Mouse (Mus musculus) cerebellum, adult 2 months (tissue): Measurements from ENCODE around the gene Dnah11. TPM values are rescaled to one million over a fixed set of nuclear protein-coding genes. Genes with fewer than 3 reads are reported as not detected.

Experiments
- DNase-seq, 2 experiments: peaks; one replicate each; pipeline ENCODE4 v3.0.0; 2021
- H3K27ac ChIP-seq: fragments of 200-500 bp; 2 replicates; pipeline ENCODE4 v1.5.1; 2012; ENCODE audit warnings: low read length, control low read depth, inconsistent platforms; ENCODE audit not compliant: insufficient read depth
- H3K27me3 ChIP-seq: fragments of 200-500 bp; 2 replicates; pipeline ENCODE4 v1.6.1; 2012; ENCODE audit warnings: inconsistent platforms, mild to moderate bottlenecking, low read length, moderate library complexity; ENCODE audit not compliant: control insufficient read depth, insufficient read depth
- H3K4me1 ChIP-seq: fragments of 200-500 bp; 2 replicates; pipeline ENCODE4 v1.6.1; 2011; ENCODE audit warnings: low read length; ENCODE audit not compliant: control insufficient read depth, insufficient read depth
- H3K4me3 ChIP-seq: fragments of 200-500 bp; replicated peaks from 2 replicates; pipeline ENCODE3; 2011; ENCODE audit warnings: mild to moderate bottlenecking, low read depth, low read length, control low read depth; ENCODE audit not compliant: insufficient read depth
- CTCF ChIP-seq: fragments of 200-500 bp; IDR thresholded peaks from 2 replicates; pipeline ENCODE4 v1.5.1; 2011; ENCODE audit warnings: low read depth, mild to moderate bottlenecking, control low read depth, low read length, moderate library complexity, borderline replicate concordance; ENCODE audit not compliant: insufficient read depth
- POLR2A ChIP-seq: fragments of 200-500 bp; IDR thresholded peaks from 2 replicates; pipeline ENCODE4 v1.6.1; 2011; ENCODE audit warnings: low read length, control low read depth, borderline replicate concordance; ENCODE audit not compliant: insufficient read depth
- WGBS: fragments of 180-500 bp; shearing (Covaris S2); methylation state at CpG from one replicate; pipeline ENCODE4 v1.1.7; 2018; 5-methylcytosine and 5-hydroxymethylcytosine counted together
- polyA plus RNA-seq: library from polyadenylated mRNA; depleted of rRNA; stranded (reverse); fragments of >200 nt; gene quantifications from 2 replicates; pipeline ENCODE4 v1.2.3, GENCODE M21; 2012

Dnah11 gene
- polyA plus RNA-seq, 1 experiment: 7.5 TPM

GRCm38 (mm10) chr12:117994938-117995337 lies 203.9 kb downstream of the Dnah11 start:
- 59% methylated on average over 9 of the region's 9 CpGs for WGBS
- TF ChIP-seq CTCF (no peak), POLR2A (no peak)
- no peaks in the 10 kb centered on the region for H3K27me3 ChIP-seq
- no peaks in the 10 kb centered on the region for H3K4me1 ChIP-seq
- no peak for DNase-seq
- H3K4me3 ChIP-seq: no peak overlapping the region
- H3K27ac ChIP-seq: no peak overlapping the region

DNA sequence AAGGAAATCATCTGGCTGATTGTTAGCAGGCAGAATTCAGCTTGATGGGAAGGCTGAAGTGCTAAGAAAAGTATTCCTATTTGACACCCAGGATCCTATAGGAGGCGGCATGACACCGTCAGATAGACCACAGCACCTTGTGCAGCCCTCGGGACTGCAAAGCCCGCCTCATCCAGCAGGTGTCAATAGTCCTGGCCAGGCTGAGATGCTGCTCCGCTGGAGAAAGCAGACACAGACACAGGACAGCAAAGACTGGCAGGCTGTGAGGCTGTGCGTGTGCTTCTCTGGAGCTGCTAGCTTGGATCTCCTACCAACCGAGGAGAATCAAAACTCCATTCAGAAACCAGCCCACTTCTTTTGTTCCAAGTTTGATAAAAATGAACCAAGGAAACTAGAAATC lies 205.3 kb downstream of the Dnah11 start:
- Histone ChIP-seq H3K27me3 (no peaks in the 10 kb centered on the region), H3K4me1 (no peaks in the 10 kb centered on the region), H3K4me3 (no peak overlapping the region), H3K27ac (no peak overlapping the region)
- DNase-seq: peak; percentile 87 to 88
- TF ChIP-seq POLR2A (no peak), CTCF (peak; percentile 100)
- 2% methylated on average over 7 of the region's 7 CpGs for WGBS

DNA sequence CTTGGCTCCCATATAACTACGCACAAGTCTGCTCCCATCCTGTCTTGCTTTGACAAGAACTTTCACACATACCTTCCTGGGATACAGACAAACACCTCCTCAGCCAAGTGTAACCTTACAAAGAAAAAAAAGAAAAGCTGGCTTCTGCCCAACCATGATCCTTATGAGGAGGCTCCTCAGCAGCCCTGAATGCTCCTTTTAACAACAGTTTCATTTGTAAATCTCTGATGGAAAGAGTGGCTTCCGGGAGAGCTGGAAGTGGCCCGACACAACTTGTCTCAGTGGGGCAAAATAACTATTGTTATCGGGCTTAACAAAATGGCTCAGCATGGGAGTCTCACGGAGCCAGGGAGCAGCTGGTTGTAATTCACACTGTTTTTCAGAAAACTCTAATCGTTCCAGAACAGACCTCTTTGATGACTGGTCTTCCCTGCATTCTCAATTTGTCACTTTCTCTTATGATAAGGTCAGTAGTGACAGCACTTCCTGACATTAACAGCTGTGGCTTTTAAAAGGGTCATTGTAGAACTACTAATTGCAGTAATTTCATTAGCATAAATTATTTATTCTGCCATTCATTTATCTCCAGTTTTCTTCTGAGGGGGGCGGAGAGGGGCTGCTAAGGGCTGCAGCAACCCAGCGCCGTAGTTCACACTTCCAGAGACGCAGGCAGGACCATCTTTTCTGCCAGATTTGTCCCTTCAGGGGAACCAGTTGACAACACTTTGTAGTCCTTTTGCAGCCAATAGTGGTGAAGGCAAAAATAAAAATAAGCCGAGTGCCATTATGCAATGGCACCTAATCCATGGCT lies 209.6 kb downstream of the Dnah11 start:
- 23% methylated on average over 11 of the region's 11 CpGs for WGBS
- Histone ChIP-seq H3K4me3 (no peak overlapping the region), H3K27ac (no peak overlapping the region), H3K4me1 (no peaks in the 10 kb centered on the region), H3K27me3 (no peaks in the 10 kb centered on the region)
- no peak for DNase-seq
- TF ChIP-seq POLR2A (no peak), CTCF (no peak)

DNA sequence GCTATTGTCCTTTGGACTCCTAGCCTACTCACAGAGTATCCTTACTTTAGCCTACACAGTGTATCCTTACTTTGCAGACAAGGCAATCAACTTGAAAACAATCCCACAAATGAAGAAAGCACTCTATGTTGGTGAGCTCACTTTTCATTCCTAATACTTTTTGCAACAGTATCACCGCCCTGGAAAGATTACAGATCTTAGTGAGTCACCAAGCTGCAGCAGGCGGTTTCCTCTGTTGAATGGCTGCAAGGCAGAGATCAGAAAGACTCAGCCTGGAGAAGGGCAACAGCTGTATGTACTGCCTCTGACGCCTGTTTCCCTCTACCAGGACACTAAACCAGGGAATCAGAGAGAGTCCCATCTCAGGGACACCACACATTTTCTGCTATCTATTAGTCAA lies 218.5 kb downstream of the Dnah11 start:
- Histone ChIP-seq H3K4me3 (no peak overlapping the region), H3K27ac (no peak overlapping the region), H3K4me1 (no peaks in the 10 kb centered on the region), H3K27me3 (no peaks in the 10 kb centered on the region)
- DNase-seq: no peak
- 82% methylated on average over 3 of the region's 3 CpGs for WGBS
- TF ChIP-seq POLR2A (no peak), CTCF (no peak)

DNA sequence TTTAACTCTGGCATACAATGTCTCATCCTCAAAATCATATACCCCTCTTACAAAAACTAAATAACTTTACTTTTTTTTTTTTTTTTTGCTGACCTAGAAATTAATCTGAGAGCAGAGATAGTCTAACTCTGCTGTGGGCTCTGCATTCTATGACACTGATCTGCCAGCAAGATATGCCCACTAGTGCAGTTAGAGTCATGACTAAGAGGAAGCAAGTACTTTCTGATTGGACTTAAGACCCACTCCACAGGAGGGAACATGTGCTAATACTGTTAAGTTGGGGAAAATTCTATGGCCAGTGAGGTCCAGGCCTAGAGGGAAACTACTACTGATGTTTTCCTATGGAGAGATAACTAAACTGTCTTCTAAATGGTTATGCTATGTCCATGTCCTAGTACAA lies 225.1 kb downstream of the Dnah11 start:
- H3K4me3 ChIP-seq: no peak overlapping the region
- no peaks in the 10 kb centered on the region for H3K27me3 ChIP-seq
- H3K4me1 ChIP-seq: no peaks in the 10 kb centered on the region
- no peak for DNase-seq
- H3K27ac ChIP-seq: no peak overlapping the region
- no peak for TF ChIP-seq POLR2A
- TF ChIP-seq CTCF: no peak

DNA sequence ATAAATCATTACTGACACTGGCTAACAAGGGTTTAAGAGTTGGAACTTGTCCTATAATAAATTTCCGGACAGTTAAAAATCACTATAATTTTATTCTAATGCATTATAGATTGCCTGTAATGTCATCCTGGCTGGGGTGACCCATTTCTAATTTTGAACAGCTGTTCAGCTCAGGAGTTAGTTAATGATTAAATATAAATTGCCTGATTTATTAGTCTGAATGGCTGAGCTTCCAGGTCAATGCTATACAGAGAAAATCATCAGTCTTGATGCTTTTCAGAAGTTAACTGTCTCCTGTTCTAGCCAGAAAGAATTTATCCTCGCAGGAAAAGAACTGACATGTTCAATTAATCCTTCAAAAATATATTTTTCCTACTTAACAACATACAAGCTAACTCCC lies 236.1 kb downstream of the Dnah11 start:
- WGBS: 71% methylated on average over 2 of the region's 2 CpGs
- no peak for DNase-seq
- Histone ChIP-seq H3K4me3 (no peak overlapping the region), H3K27ac (no peak overlapping the region), H3K4me1 (no peaks in the 10 kb centered on the region), H3K27me3 (no peaks in the 10 kb centered on the region)
- no peak for TF ChIP-seq CTCF
- no peak for TF ChIP-seq POLR2A

DNA sequence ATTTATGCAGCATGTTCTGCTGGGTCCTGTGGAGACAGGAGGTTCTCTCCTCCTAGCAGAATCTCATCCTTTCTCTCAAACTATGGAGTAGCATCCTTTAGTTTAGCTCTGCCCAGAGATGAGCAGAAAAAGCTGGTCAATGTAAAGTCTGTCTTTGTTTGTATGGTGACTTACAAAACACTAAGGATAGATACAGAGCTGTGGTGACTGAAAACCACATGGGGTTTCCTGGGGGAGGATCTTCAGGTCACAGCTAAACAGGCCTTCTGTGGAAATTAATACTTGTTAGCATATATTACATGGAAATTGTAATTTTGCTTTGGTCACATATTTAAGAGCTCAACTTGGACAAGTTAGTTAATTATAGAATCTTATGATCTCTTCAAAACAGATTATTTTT lies 239.6 kb downstream of the Dnah11 start:
- DNase-seq: no peak
- Histone ChIP-seq H3K4me1 (no peaks in the 10 kb centered on the region), H3K27ac (no peak overlapping the region), H3K4me3 (no peak overlapping the region), H3K27me3 (no peaks in the 10 kb centered on the region)
- no peak for TF ChIP-seq POLR2A

- TF ChIP-seq CTCF (no peak), POLR2A (no peak)
- no peak for DNase-seq
- WGBS: 84% methylated on average over 5 of the region's 5 CpGs
- Histone ChIP-seq H3K4me3 (no peak overlapping the region), H3K27me3 (no peaks in the 10 kb centered on the region), H3K4me1 (no peaks in the 10 kb centered on the region), H3K27ac (no peak overlapping the region)
Observed at GRCm38 (mm10) chr12:117946823-117947704, 251.8 kb downstream of the Dnah11 start.
